Mouse (Mus musculus) cortical plate, adult 2 months (tissue): ENCODE measurements around the gene Tmem87b.

ENCODE experiments used
- CTCF ChIP-seq: fragments of 200-500 bp; IDR thresholded peaks from 2 replicates; pipeline ENCODE4 v1.5.1; 2011; ENCODE audit warnings: mild to moderate bottlenecking, control low read depth, low read length; ENCODE audit not compliant: insufficient read depth; ENCODE audit errors: extremely low read depth
- POLR2A ChIP-seq: fragments of 200-500 bp; IDR thresholded peaks from 2 replicates; pipeline ENCODE4 v1.6.1; 2011; ENCODE audit warnings: mild to moderate bottlenecking, low read length, control low read depth; ENCODE audit not compliant: insufficient read depth; ENCODE audit errors: extremely low read depth

DNA sequence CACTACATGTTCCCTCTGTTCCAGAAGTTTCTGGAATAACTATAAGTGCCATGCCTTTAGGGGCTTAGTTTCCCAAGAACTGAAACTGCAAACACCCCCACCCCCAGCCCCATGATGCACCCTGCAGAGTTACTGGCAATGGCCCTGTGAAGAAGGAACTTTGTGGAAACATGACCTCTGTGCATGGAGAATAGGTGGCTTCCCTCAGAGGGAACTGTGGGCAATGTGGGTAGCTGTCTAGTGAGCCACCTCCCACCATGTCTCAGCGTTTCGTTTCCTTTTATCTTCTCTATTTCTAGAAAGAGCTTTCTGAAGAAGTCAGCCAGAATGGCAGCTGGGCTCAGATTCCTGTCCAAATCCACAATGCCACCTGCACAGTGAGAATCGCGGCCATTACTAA is 46.9 kb upstream of the Tmem87b start:
- TF ChIP-seq POLR2A (no peak), CTCF (no peak)
